ENCODE assay signal across 8 mouse cellular contexts in genomic region chr1:183299161-183299560, GRCm38 (mm10). TPM values are rescaled to one million over a fixed set of nuclear protein-coding genes. Genes with fewer than 3 reads are reported as not detected.
DNase-seq lines count a peak whose midpoint lies in the region; ATAC-seq and TF ChIP-seq lines count a peak whose summit lies in the region.

No protein-coding gene starts in this region.

- no peaks in the 10 kb centered on the region for H3K36me3 ChIP-seq in heart, postnatal 0 days (replicated peaks; ENCODE audit: control insufficient read depth, insufficient read depth, low read length)

- H3K4me1 ChIP-seq in heart, postnatal 0 days (ENCODE audit: control insufficient read depth, insufficient read depth): no peaks in the 10 kb centered on the region

- peak; percentile 84 for DNase-seq in CD4-positive, CD25-positive, alpha-beta regulatory T cell, adult 2 months (ENCODE audit: low read depth, low spot score)
- peak; percentile 99 for DNase-seq in R1 (ENCODE audit: low read depth, low spot score)
- peak; percentile 77 to 88 for DNase-seq in cerebellum, postnatal 36 days
- DNase-seq in heart, postnatal 0 days (ENCODE audit: low spot score): peak; percentile 100
- DNase-seq in left cerebral cortex, adult 2 months (ENCODE audit: extremely low spot score in 1 of 2, low spot score in 2 of 2): peak; percentile 98 to 99
- peak; percentile 94 for DNase-seq in ovary, adult 18-20 months (ENCODE audit: low spot score)
- peak; percentile 94 for DNase-seq in thymus, postnatal 0 days (ENCODE audit: low spot score)

- no peak for ATAC-seq in CD4-positive, CD25-positive, alpha-beta regulatory T cell, adult 4 months
- ATAC-seq in heart, postnatal 0 days (ENCODE audit: insufficient read depth, low read depth): no peak

- intact Hi-C loops in left cerebral cortex, adult 2 months (cut with DNase I): no loop called here

- WGBS in heart, postnatal 0 days: 80% methylated on average over 6 of the region's 6 CpGs

- no peak overlapping the region for H3K9ac ChIP-seq in heart, postnatal 0 days (replicated peaks; ENCODE audit: low read depth, low read length)

- H3K4me3 ChIP-seq in heart, postnatal 0 days (ENCODE audit: low read depth, low read length): no peak overlapping the region
- no peak overlapping the region for H3K4me3 ChIP-seq in left cerebral cortex, adult 2 months

- no peak overlapping the region for H3K27ac ChIP-seq in heart, postnatal 0 days (ENCODE audit: low read depth)
- H3K27ac ChIP-seq in left cerebral cortex, adult 2 months: no peak overlapping the region

- no peaks in the 10 kb centered on the region for H3K9me3 ChIP-seq in heart, postnatal 0 days (replicated peaks; ENCODE audit: control insufficient read depth, low read length)

- no peak overlapping the region for H3K4me2 ChIP-seq in heart, postnatal 0 days (ENCODE audit: low read depth, low read length)

- TF ChIP-seq CTCF in heart, postnatal 0 days (IDR thresholded peaks at IDR 0.05; ENCODE audit: low read depth): no peak
- no peak for TF ChIP-seq CTCF in left cerebral cortex, adult 2 months (IDR thresholded peaks at IDR 0.05)

- no peak for TF ChIP-seq EP300 in heart, postnatal 0 days (IDR thresholded peaks at IDR 0.05; ENCODE audit: low read depth)

- H3K27me3 ChIP-seq in heart, postnatal 0 days (ENCODE audit: control insufficient read depth, insufficient read depth, low read length): no peaks in the 10 kb centered on the region

RNA-seq across cellular contexts. Expression of gene Brox, which starts 2.1 kb away (rescaled TPM):
- polyA plus RNA-seq in CD4-positive, CD25-positive, alpha-beta regulatory T cell, adult 4 months (2017; shearing (Covaris generic)): 10 to 100 TPM; 35.4 to 35.9 TPM
- 41.9 and 43.9 TPM in 2 replicates for total RNA-seq in heart, postnatal 0 days (2014; rRNA removed; ENCODE audit: low replicate concordance)
- polyA plus RNA-seq in heart, postnatal 0 days (2015; fragmentation: Nextera tagmentation; extraction: Ambion mirVana): 37.4 and 38.3 TPM in 2 replicates
- total RNA-seq in left cerebral cortex, adult 2 months (2021): 10 to 100 TPM; 52.0 to 55.4 TPM
- polyA plus RNA-seq in thymus, postnatal 0 days (2015; fragmentation: Nextera tagmentation; extraction: Ambion mirVana): 55.3 and 63.5 TPM in 2 replicates

RNA-seq across cellular contexts. Expression of gene Aida, which starts 2.8 kb away (rescaled TPM):
- polyA plus RNA-seq in CD4-positive, CD25-positive, alpha-beta regulatory T cell, adult 4 months (2017; shearing (Covaris generic)): 10 to 100 TPM; 11.0 to 14.0 TPM
- 15.0 and 26.8 TPM in 2 replicates for total RNA-seq in heart, postnatal 0 days (2014; rRNA removed; ENCODE audit: low replicate concordance)
- 19.6 and 20.9 TPM in 2 replicates for polyA plus RNA-seq in heart, postnatal 0 days (2015; fragmentation: Nextera tagmentation; extraction: Ambion mirVana)
- 10 to 100 TPM; 51.6 to 56.5 TPM for total RNA-seq in left cerebral cortex, adult 2 months (2021)
- 28.2 and 29.7 TPM in 2 replicates for polyA plus RNA-seq in thymus, postnatal 0 days (2015; fragmentation: Nextera tagmentation; extraction: Ambion mirVana)
